Mouse (Mus musculus) brown adipose tissue, adult 24 weeks (tissue): ENCODE measurements at regions not wholly inside any gene's neighbourhood (a gene's known extent, or its start where the extent isn't known, plus 50 kb on each side); places are given as distances from the start of the nearest gene placed in this dataset.

ENCODE experiments used
- H3K27ac ChIP-seq: fragments of 200-500 bp; replicated peaks from 2 replicates; pipeline ENCODE4 v1.5.1; 2012; ENCODE audit warnings: low read depth, mild to moderate bottlenecking, low read length
- H3K4me1 ChIP-seq: fragments of 200-500 bp; 2 replicates; pipeline ENCODE4 v1.6.1; 2012; ENCODE audit warnings: low read length, mixed read lengths; ENCODE audit not compliant: control insufficient read depth, insufficient read depth, insufficient read length
- H3K4me3 ChIP-seq: fragments of 200-500 bp; 2 replicates; pipeline ENCODE4 v1.5.1; 2012; ENCODE audit warnings: low read depth, mild to moderate bottlenecking, low read length, moderate library complexity; ENCODE audit not compliant: insufficient read depth

DNA sequence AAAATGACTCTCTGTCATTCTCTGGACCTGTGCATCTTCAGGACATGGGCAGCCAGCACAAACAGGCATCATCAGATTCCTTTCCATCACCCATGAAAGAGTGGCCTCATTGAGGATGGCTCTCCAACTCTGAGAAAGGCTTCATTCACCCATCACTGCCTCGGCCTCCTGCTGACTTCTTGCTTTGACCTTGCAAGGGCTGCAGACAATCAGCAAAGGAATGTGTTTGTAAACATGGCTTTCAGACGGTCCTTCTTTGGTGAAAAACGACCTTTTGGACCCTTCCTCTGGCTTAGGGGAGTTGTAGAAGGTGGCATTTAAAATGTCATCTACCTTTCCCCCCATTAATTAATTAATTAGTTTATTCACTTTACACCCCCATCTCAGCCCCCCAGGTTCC lies 134.3 kb downstream of the Moxd1 start:
- no peak overlapping the region for H3K4me3 ChIP-seq
- no peaks in the 10 kb centered on the region for H3K4me1 ChIP-seq
- no peak overlapping the region for H3K27ac ChIP-seq

DNA sequence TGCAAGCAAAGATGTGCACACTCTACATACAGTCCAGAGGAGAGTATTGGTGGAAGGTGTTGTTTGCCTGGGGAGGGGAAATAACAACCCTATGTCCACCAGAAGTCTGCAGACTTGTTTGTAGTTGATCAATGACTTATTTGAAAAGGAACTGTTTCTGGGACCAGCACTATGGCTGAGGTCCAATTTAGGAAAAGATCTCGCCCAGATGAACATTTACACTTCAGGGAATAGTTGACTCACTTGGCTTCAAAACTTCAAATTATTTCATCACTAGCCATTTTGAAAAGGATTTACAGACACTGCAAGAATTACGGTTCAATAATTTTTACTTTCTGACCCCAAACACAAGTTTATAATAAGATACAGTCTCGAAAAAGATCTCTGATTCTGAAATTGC lies 138.1 kb downstream of the Moxd1 start:
- Histone ChIP-seq H3K4me3 (no peak overlapping the region), H3K4me1 (no peaks in the 10 kb centered on the region), H3K27ac (no peak overlapping the region)

DNA sequence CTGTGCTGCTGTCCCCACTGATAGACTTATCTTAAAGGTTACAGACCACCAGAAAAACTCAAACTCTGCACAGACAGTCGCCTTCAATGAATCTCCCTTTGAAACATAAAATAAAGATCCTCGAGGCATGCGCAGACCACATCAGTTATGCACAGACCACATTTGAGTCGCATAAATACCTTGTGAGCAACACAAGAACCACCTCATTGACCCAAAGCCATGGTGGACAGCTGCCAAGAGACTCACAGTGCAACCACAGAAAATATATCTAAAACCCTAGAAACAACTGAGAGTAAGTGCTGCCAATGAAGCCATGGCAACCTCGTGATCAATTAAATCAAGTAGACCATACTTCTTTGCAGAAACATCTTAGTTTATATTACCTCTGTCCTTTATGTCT lies 142.1 kb downstream of the Moxd1 start:
- Histone ChIP-seq H3K4me1 (no peaks in the 10 kb centered on the region), H3K27ac (no peak overlapping the region), H3K4me3 (no peak overlapping the region)

DNA sequence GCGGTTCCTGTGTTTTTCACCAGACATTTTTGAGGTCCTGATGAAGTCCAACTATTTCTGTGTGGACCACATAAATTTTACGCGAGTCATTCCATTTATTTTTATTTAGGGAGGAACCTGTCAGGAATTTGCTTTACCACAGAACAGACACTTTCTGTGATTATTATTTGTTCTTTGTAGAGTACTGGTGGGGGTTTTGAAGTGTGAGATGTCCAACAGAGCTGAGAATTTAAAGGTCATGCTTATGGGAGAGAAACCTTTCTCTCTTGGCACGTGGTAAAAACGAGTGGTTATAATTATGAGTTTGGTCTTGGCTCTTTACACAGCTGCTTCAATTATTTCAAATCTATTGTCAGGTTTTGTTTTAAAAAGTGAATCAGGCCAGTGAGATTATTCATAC lies 143.7 kb downstream of the Moxd1 start:
- H3K4me1 ChIP-seq: no peaks in the 10 kb centered on the region
- no peak overlapping the region for H3K27ac ChIP-seq
- H3K4me3 ChIP-seq: no peak overlapping the region

DNA sequence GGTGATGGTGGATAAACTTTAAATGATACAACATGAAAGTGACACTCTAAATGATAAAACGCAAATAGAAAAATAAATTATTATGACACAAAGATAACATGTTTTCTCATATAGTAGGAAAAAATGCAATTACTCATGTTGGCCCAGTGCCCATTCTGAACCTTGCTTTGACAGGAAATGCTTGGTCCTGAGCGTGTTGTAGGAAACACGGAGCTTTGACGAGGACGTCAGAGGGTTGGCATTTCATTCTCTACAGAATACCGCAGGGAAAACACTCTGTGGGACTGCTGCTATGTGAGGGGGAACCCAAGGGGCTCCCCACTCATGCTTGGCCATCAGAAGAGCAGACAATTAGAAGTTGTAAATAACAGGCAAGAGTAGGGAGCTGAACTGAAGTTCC lies 150.6 kb downstream of the Moxd1 start:
- Histone ChIP-seq H3K27ac (no peak overlapping the region), H3K4me3 (no peak overlapping the region), H3K4me1 (no peaks in the 10 kb centered on the region)

DNA sequence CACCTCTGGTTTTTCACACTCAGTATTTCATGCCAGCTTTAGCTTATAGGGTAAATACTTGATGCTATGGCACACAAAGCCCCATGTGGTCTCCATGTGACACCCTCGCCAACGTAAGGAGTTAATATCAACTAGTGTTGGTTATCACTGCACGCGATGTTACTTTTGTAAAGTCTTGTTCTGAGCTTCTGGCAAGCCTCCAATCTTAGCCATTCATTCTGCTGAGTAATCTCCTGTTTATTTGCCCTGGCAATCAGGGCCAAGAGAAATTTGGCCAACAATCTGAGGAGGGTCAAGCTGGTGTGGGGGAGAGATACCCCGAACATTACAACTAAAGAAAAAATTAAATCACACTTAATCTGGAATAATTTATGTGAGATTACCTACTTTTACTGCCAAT lies 156.0 kb downstream of the Moxd1 start:
- Histone ChIP-seq H3K4me3 (no peak overlapping the region), H3K27ac (no peak overlapping the region)

DNA sequence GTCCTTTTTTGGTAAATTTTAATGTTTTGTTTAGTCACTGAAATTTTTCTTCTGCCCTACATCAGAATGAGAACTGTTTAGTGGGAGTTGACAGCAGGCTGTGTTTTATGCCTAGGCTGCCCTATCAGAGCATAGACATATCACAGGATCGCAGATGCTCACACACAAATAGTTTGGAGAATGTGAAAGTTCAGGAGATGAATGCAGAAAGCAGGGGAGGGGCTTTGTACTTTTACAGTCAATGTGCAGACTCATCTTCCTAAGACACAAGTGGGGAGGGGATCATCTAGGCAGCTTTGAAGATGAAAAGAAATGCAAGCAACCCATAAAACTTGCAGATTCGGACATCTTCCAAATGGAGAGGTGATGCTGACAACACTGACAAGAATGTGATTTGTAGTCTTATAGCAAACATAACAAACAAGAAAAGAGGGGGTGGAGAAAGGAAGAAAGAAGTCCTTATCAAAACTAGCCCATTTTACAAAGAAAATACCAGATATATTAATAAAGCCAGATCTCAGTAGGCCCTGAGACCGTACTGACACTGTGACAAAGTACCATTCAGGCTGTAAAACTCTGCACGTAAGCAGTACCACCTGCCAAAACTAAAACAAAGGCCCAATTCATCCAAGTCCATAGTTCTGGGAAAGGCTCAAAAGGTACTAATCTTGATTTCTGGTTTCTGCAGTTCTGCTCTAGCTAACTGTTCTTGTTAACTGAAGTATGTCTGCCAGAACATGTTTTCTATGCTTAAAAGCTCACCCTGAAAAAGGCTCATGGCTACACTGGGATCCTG lies 157.4 kb downstream of the Moxd1 start:
- Histone ChIP-seq H3K4me3 (no peak overlapping the region), H3K4me1 (peaks cover 3% of the 10 kb centered on the region; the same call in 1 of the 2 replicates), H3K27ac (no peak overlapping the region)

More for the DNA sequence above, 156.0 kb downstream of the Moxd1 start:
- H3K4me1 ChIP-seq: peaks cover 3% of the 10 kb centered on the region; the same call in 1 of the 2 replicates

DNA sequence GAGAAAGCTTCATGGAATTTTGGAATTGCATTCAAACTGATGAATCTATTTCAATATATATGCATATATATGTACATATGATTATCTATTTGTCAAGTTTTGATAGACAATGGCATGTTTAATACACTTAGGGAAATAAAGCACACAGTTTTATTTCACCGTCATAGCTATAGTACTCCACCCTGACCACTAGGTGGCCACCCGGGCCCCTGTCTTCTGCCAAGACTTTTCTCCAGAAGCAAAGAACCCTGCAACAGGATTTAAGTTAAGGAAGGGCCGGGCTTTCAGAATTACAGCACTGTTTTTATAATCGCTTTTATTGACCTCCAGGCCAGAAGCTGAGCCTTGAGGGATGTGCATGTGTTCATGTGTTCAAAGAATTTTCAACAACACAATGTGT lies 158.6 kb downstream of the Moxd1 start:
- peaks cover 3% of the 10 kb centered on the region; the same call in 1 of the 2 replicates for H3K4me1 ChIP-seq
- no peak overlapping the region for H3K27ac ChIP-seq
- no peak overlapping the region for H3K4me3 ChIP-seq

DNA sequence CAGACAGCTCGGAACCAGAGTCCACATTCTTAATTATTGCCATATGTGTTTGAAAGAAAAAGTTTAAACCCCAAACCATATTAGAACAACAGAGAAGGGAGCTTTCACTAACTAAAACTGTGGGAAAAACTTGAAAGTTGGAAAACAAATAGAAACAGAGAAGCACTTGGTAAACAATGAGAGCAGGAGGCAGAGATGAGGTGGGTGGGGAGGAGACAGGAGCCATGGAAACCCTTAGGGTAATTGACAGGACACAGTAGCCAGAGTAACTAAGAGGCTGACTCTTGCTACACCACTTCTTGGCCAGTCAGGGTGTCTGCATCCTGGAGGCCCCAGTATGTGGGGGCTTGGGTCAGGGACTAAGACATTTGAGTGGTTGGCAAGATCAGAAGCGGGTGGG lies 160.7 kb downstream of the Moxd1 start:
- Histone ChIP-seq H3K4me1 (peaks cover 2% of the 10 kb centered on the region; the same call in 1 of the 2 replicates), H3K4me3 (no peak overlapping the region), H3K27ac (no peak overlapping the region)

DNA sequence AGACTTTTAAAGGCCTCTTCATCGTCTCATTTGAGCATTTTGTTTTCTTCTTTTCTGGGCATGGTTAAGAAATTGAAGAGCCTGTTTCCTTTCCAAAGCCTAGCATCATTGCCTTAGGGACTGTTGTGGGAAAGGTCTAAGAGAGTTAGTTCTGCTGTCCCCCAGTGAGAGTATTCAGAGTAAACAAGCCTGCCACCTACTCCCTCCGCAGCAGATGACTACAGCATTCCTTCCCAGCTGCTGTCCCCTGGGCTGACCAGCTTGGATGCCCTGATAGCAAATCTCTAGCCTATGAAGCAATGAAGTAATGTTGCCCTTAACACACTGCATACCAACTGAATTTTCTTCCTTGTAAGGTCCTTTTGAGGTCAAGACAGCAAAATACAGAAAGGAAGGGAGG lies 164.9 kb downstream of the Moxd1 start:
- no peak overlapping the region for H3K27ac ChIP-seq
- no peak overlapping the region for H3K4me3 ChIP-seq
- no peaks in the 10 kb centered on the region for H3K4me1 ChIP-seq

DNA sequence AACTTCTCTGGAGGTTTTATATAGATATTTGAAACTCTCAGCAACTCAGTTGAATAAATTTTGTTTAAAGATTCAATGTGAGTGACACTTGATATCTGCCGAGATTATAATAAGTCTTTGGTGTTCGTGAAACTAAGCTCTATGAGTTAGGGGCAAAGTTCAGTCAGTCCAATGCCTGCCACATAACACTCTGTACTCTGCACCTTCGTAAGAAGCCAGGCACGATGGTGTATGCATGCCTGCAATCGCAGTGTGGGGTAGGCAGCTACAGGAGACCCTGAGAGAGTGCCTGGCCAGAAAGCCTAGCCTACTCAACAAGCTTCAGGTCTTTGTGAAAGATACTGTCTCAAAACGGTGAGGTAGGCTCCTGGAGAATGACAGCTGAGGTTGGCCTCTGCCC lies 167.7 kb downstream of the Moxd1 start:
- H3K27ac ChIP-seq: no peak overlapping the region
- no peaks in the 10 kb centered on the region for H3K4me1 ChIP-seq
- no peak overlapping the region for H3K4me3 ChIP-seq

DNA sequence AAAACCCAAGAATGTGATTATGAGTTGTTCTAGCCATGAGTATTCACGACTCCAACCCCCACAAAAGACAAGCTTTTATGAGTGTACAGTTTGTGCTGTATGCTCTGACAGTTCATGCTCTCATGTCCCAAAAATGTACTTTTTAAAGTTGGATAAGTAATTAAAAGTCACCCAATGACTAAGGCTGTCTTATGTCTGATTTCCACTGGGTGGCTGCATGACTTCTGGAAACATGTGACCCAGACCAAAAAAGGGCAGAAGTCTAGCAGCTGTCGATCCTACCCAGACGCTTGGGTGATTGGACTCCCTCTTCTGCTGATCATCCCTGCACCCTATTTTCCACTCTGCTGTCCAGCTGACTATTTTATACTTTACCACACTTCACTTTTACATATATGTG lies 168.7 kb downstream of the Moxd1 start:
- Histone ChIP-seq H3K27ac (no peak overlapping the region), H3K4me1 (no peaks in the 10 kb centered on the region), H3K4me3 (no peak overlapping the region)

DNA sequence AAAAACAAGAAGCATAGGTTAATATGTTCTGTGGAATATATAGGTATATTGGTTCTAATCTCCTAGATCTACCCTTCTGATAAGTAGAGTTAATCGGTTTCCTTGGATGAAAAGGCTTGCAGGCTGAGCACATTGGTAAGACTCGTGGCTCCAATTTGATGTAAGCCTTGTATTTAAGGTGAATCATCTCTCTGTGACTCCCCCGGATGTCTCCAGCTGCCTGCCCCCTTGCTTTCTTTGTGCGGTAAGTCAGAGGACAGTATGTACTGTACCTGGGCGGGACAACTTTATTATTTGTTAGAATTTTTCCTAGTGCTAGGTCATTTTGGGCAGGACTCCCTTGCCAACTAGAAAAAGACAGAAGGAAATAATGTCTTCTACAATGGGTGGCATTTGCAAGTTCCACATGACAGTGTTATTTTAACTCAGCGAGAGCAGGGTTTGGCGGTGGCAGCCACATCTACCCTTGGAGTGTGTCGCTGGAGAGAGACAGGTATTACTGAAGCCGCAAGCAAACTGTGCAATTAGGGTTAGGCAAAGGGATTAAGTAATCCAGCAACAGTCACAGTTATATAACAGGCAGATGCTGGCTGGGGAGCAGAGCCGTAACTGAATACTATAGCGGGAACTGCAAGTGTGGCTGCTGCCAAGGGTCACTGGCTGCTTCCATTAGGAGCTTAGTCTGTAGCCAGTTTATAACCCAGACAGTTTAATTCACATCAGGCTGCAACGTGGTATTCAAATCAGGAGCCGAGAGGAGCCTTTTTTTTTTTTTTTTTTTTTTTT lies 172.9 kb downstream of the Moxd1 start:
- no peaks in the 10 kb centered on the region for H3K4me1 ChIP-seq
- H3K4me3 ChIP-seq: no peak overlapping the region
- H3K27ac ChIP-seq: no peak overlapping the region

DNA sequence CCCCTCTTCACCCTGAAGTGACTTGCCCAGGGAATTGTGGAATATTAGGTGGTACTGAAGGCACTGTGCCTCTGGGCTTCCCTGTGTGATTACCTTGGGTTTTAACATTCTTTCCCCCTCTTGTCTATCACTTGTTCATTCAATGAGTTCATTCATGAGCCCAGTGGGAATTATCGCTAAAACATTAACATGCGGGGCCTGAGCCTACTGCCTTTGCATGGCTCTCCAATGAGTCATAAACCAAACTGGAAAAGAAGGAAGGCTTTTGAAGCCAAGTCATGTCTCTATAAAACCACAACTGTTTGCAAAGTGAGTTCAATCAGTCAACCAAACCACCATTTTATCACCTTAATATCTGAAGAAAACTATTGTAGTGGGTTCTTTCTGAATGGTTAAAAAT lies 173.8 kb downstream of the Moxd1 start:
- Histone ChIP-seq H3K27ac (peak overlapping the region; percentile 54; the same call in 1 of the 2 replicates), H3K4me1 (no peaks in the 10 kb centered on the region), H3K4me3 (no peak overlapping the region)

DNA sequence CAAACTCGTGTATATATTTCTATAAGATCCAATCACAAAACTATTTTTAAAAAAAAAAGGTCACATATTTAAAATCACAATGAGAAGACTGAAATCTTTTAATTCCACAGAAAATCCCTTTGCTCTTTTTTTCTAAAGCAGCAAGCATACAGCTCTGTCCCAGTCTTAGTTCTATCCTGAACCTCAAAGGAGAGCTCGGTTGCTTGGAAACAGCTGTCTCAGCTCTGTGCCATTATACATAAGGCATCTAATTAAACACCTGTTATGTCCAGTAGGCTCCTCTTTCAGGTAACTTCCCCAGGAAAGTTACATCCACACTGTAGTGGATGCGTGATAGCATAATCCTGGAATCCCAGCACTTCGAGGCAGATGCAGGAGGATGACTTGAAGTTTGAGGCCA lies 181.5 kb downstream of the Moxd1 start:
- H3K4me3 ChIP-seq: no peak overlapping the region
- no peaks in the 10 kb centered on the region for H3K4me1 ChIP-seq
- H3K27ac ChIP-seq: no peak overlapping the region

DNA sequence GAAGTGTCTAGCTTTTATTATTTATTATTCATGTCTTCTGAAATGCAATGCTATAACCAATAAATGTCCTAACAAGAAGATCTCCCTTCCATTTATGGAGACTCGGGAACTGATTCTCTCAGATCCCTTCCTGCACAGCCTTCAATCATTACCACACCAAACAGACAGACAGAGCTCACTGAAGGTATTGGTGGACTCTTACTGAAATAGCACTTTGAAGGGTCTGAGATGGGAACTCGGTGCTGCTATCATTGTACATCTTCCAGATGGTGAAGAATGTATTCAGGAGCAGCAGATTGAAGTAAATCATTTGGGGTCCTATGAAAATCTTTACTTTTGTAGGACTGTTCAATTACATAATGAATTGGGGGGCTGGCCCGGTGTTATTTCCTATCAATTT lies 183.6 kb downstream of the Moxd1 start:
- Histone ChIP-seq H3K27ac (no peak overlapping the region), H3K4me3 (no peak overlapping the region), H3K4me1 (no peaks in the 10 kb centered on the region)
